Mouse (Mus musculus) bone marrow macrophage, adult 2 months (primary cell): ENCODE measurements around the gene Tbc1d10c.

ENCODE experiments used
- CTCF ChIP-seq: IDR thresholded peaks from 2 replicates; pipeline ENCODE4 v1.5.1; 2012; ENCODE audit warnings: low read depth, mild to moderate bottlenecking, low read length, moderate library complexity
- POLR2A ChIP-seq: IDR thresholded peaks from 2 replicates; pipeline ENCODE4 v1.6.1; 2012; ENCODE audit warnings: mild to moderate bottlenecking, low read depth, low read length, borderline replicate concordance

DNA sequence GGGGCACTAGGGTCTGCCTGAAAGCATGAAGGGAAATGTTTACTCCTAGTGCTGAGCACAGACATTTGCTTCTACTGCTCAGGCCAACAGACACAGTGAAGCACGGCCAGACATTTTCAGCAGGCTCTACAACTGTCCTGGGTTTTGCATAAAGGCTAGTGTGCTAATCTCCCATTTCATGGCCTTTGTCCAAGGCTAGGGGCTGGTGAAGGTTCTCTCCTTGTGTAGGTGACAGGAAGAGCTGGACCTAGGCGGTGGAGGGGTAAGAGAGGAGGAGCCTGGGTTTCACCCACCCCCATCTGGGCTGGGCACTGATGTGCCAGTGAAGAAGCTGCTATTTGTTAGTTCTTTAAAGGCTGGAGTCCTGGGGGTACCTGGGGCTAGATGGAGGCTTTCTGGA, 26.4 kb downstream of the Tbc1d10c start:
- TF ChIP-seq CTCF (no peak), POLR2A (no peak)
